Mouse (Mus musculus) right cerebral cortex, postnatal 4 days (tissue): ENCODE results near the gene Pphln1.

Source experiments
- DNase-seq: peaks from one replicate; pipeline ENCODE4 v3.0.0-alpha.2; 2022

The Pphln1 gene

DNA sequence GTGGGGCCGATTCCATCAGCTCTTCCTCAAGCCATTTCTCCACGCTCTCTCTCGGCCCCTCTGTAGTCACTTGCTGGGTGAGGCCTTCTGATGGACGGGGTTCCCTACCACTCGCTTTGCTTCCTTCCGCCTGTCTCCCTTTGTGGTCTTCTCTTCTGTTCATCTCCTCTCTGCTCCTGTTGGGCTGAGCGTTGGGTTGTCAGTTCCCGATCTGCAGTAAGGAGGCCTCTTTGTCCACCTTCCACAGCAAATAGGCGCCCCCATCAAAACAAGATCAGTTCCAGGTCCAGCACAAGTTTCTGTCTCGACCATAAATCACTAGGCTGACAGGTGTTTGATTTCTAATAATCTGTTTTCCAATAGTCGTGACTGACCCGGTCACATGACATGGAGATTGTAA lies 37.8 kb downstream of the Pphln1 start:
- no peak for DNase-seq

DNA sequence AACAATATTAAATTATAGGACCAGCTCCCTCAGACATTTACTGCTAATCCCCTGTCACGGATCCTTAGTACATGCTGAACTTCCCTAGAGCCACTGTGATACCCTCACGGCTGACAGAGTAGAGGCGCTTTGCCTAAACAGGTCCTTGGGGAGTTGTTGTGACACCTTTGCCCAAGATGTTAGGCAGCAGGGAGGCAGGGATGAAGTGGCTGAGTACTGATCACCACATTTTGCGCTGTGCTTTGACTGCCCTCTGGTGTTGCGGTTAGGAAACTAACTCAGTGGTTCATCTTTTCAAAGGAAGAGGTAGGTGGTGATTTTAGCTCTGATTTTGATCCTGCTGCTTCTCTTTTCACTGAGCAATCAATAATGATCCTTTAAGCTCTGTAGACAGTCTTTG lies 40.5 kb downstream of the Pphln1 start:
- peak; percentile 63 for DNase-seq

DNA sequence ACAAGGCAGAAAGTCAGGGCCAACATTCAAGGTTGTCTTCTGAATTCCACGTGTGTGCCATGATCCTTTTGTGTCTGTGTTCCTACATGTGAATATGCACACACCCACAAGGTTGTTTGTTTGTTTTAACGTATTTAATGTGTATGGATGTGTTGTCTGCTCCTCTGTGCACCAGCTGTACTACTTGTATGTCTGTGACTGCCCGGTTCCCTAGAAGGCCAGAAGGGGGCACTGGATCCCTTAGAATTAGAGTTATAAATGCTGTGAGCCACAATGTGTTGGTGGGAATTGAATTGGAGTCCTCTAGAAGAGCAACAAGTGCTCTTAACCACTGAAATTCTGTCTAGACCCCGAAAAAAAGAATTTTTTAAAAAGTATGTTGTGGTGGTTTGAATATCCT lies 44.1 kb downstream of the Pphln1 start:
- no peak for DNase-seq

DNA sequence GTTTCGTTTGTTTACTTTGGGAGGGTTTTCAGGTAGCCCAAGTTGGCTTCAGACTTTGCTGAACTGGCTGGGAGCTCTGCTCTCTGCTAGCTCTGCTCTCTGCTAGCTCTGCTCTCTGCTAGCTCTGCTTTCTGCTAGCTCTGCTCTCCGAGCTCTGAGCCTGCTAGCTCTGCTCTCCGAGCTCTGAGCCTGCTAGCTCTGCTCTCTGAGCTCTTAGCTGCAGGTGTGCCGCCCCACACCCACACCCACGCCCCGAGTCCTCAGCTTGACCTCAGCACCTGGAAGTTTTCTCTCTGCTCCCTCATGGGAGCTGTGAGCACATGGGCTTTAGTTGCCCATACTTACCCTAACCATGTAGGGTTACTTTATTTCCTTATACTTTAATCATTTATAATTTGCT lies 45.5 kb downstream of the Pphln1 start:
- DNase-seq = no peak

DNA sequence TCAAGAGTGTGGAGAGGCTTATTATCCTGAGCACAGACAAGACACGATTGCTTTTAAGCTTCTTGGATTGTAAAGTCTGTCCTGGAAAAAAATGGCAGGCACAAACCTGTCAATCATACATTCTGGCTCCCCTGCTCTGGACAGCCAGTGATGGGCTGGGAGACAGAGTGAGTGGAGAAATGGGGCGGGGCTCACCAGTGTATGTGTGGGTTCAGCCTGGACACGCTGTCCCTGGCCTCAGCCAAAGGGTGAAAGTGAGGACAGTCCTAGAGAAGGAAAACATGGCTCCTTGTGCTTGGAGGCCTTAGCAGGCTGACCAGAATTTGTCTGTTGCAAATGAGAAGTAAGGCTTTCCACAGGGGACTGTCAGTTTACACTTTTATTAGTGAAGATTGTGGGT lies 50.7 kb downstream of the Pphln1 start:
- no peak for DNase-seq

DNA sequence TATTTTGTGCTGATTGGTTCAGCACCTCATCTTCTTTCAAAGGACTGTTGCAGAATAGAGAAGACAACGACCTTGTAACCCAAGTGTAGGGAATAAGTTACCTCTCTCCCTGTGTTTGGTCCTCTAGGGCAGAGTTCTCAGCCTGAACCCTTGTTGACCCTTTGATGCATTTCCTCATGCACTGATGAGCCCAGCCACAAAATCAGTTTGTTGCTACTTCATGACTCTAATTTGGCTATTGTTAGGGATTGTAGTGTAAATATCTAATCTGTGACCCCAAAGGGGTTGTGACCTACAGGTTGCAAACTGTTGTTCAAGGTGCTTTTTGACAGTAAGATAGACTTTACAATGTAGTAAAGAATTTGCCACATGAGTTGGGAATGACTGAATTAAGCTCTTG lies 55.1 kb downstream of the Pphln1 start:
- DNase-seq = no peak

DNA sequence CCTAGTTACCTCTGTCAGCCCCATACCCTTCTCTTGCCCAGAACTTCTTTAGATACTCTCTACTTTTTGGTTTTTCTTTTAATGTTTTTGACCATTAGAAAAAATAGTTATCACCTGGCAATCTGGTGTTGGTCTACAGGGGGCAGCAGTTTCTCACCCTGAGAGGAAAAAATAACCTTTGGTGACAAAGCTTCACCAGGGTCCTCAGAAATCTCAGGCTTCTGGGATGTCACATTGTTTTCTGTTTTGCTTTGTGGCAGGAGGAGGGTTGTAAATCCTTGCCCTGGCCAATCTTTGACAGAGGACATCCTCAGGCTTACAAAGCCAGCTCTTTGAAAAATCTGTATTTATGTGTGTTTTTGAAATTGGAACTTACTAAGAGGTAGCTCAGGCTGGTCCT lies 57.9 kb downstream of the Pphln1 start:
- DNase-seq = no peak

DNA sequence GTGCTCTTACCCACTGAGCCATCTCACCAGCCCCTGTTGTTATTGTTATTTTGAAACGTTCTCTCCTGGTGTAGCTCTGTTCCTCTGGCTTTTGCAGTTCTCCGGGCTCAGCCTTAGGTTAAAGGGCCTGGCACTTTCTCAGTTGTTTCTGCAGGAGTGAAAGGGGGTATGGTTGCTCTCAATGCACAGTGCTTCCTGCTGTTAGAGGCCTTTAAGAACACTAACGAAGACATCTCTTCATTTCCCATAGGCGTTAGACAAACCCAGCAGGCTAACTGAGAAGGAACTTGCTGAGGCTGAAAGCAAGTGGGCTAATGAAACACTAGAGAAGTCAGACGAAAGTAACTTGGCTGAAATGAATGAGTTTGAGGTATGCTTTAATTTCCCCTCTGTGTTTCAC lies 61.3 kb downstream of the Pphln1 start:
- no peak for DNase-seq

DNA sequence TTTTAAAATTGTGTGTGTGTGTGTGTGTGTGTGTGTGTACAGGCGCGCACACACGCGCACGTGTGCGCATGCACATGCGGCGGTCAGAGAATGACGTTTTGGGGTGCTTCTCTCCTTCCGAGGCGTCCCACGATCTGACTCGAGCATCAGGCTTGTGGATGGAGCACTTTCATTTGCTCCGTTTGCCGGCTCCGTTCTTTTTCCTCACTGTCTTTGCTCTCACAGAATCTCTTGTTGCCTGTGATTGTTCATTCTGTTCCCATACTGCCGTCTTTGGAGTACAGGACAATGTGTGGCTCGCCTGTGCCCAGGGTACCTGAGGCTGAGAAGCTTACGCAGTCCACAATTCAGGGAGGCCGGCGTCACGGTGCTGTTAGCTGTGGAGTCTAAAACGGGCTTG lies 62.9 kb downstream of the Pphln1 start:
- no peak for DNase-seq

DNA sequence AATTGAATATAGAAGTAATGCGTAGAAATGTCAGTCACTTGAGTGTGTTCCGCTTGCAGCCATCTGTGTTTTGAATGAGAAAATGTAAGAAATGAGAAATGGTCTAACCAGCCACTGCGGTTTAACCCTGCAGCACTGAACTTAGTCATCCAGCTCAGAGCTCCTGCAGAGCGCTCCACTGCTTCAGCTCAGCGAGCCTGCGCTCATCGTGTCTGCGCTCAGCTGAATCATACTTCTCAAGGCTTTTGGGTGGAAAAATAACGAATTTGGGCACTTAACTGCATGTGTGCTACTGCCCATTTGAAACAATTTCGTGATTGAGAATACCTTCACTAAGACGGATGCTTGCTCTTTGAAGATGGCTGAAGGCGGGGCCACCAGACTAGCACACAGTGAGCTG lies 73.5 kb downstream of the Pphln1 start:
- no peak for DNase-seq

DNA sequence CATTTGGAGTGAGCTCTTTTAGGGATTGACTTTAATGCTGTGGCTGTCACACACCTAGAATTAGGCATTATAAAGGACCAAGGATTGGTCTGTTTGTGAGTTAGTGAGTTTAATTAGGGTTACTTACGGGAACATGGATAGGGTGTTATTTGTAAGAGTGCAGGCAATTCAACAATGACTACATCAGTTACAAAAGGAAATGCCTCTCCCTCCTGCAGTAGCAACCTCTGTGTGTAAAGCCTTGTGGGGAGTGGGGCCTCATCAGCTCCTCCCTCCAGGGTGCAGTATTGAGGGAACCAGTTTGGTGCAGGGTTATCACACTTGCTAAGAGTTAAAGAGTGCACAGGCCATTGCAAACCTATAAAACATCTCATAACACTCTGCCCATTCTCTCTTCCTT lies 73.9 kb downstream of the Pphln1 start:
- no peak for DNase-seq

DNA sequence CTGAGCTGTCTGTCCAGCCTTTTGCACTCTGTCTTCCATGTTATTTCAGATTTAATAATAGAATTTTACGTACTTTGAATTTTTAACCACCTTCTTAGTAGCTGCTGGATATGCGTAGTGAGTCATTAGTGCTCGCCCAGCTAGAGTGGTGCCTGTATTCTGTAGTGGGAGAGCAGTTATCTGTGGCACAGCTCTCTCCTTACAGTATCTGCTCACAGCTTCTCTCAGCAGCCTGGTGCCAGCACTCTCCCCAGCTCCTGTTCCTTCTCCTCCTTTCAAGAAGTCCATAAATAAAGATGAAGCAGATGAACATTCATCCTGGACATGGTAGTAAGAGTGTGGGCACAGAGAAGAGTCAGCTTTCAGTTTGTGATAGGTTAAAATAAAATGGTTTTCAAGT lies 76.1 kb downstream of the Pphln1 start:
- no peak for DNase-seq

DNA sequence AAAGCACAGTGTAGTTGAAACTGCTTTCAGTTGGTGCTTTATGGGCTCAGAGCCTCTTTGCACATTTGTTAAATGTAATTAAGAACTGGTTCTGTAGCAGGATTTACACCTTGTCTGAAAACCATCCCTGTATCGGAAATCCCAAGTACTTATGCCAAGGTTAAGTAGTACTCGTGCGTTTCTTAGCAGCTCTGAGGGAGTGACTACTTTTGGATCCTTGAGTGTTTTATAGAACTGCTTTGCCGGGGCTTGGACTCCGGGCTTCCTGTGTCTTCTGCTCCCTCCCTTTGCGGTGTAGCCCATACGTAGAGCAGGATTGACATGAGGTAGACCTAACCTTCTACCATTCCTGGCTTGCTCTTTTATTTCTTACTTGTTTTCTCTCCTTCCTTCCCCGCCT lies 77.5 kb downstream of the Pphln1 start:
- DNase-seq = no peak

DNA sequence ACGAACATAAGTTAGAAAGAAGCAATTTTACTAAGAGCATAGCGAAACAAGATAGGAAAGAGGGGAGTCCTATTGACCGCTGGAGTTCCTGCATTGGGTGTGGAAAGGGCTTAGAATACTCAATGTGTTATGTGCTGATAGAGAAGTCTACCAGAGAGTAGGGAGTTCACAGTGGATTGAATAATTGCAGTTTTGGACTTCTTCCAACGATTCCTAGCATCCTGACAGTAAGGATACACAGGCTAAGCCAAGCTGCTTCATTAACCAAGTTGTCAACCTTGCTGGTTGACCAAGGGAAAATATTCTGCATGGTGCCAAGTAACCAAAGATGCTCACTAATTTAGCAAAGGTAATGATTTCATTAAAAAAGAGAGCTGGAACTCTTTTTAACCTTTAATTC lies 79.6 kb downstream of the Pphln1 start:
- DNase-seq = no peak

DNA sequence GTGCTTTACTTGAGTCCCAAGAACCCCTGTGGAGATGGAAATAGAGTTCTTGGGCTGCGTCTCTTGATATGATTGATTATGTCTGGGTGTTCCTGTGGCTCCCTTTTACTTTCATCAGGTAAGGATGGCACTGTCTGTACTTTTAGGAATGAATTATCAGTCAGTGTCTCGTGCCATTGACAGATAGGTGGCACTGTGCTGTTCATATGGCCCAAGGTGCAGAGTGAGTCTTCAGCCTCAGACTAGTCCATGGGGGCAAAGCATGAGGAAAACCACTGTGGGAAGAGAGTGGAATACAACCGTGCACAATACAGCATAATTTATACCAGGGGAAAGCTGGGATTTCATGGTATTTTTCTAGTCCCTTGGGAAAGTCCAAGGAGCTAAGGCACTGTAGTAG lies 80.5 kb downstream of the Pphln1 start:
- DNase-seq = no peak

DNA sequence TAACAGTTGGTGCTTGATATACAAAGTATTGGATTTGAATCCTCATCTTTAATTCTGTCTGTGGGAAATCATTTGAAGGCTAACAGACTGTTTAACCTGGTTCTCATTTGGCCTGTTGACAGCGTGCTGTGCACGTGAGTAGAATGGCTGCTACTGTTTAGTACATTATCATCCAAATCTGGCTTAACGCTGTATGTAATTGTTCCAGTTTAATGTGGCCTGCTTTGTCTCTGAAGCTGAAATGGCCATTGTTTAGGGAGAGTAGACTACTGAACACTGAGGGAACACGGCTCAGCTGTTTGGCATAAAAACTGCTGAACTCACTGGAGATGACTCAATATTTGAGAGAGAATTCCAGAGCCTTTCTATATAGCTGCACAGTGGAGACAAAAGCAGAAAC lies 81.3 kb downstream of the Pphln1 start:
- no peak for DNase-seq

DNA sequence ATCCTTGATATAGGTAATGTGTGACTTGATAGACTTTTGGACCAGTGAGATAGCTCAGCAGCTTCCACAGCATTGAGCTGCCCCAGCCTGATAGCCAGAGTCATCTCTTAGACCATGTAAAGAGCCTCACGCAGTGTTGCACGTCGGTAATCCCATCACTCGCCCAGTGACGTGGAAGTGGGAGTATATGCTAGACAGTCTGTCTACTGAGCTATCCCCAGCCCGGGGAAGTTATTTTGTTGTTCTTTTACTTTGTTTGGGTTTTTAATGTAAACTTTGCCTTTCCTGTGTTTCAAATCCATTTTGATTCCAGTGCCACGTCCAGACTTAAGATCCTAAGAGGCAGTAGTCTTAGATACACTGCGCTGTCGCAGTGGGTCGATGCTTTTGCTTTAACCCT lies 83.0 kb downstream of the Pphln1 start:
- DNase-seq = no peak

DNA sequence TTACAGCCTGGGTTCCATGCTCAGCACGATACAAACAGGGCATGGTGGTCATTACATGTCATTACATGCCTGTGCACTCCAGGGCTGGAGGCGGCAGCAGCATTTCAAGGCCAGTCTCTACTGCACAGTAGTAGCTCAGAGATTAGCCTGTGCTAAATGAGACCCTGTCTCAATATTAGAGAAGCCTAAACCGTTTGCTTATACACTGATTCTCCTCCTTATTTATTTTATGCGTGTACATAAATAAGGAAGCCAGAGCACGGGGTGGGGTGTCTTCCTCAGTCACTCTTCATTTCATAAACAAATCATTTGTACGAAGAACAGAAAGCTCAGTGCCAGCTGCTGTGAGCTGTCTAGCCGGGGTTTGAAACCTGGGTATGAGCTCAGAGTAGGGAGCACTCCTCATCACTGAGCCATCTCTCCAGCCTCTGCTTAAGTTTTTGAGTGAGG lies 86.1 kb downstream of the Pphln1 start:
- DNase-seq = no peak

DNA sequence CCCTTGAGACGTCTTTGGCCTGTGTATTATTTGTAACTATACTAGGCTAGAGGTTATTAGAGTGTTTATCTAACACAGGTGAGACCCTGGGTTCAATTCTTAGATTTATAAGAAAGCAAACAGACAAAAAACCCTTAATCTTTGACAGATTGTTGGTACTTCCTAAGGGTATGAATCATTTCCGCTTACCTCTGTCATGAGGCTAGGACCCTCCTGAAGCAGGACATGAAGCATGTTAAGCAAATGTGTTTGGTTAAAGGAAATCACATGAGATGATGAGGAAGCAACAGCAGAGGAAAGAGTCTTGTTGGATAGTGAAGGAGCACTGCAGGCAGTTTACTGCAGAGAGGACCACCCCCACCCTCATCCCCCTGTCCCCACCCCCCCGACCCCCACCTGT lies 87.1 kb downstream of the Pphln1 start:
- DNase-seq = no peak

DNA sequence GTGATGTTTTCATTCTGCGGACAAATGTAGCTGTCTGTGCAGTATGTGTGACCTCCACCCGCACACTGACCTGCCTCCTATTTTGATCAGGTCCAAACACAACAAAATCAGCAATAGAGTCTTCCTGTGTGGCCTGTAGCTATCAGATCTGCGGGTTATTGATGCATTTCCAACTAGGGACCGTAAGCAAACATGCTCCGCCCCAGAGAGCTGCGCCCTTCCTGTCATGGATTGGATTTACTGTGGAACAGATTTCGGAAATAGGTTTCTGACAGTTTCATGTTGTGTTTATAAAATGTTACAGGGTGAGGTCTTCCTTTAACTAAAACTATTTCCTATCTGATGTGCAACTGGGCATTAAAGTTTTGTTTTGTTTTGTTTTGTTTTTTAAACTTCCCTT lies 87.9 kb downstream of the Pphln1 start:
- no peak for DNase-seq

DNA sequence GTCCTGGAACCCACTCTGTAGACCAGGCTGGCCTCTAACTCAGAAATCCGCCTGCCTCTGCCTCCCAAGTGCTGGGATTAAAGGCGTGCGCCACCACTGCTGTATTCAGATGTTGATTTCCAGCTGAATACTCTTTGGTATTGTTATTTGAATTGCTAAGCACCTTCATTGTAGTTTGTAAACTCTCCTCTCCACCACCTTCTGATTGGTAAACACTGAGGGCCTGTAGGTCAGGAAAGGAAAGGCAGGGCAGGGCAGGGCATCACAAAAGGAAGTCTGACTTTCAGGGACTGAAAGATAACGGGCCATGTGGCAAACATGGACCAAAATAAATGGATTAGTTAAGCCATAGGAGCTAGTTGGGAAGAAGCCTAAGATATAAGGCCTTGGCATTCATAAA lies 91.4 kb downstream of the Pphln1 start:
- no peak for DNase-seq

DNA sequence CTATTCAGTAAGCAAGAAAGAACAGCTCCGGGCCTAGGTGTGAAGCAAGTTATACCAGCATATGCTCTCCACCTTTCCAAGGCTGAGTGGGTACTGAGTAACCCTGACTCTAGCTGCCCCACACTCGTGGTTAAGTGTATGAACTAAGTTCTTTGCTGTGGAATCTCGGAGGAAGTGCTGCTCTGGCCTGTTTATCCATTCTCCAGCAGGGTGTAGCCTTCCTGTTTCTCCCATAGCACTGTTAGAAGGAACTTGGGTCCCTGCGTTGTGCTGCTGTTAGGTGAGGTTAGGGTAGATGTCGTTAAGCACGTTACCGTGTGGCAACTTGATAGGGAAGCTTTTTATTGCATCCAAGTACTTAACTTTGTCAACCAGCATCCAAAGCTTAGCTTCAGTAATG lies 96.5 kb downstream of the Pphln1 start:
- DNase-seq = no peak

DNA sequence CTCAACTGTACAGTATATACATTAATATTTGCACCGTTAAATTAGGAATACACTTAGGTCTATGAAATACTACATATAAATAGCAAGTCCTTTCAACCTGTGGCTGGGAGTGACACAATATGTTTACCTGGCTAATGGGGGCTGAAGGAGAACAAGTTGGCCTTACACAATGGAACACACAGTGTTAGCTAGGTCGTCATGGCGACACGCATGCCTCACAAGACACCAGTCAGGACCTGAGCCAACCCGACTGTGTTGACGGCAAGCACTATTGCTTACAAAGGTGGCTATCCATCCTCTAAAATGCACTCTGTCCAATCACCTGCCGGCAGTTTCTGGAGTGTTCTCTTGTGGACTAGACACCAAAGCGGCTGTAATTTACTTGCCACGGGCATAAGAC lies 101.7 kb downstream of the Pphln1 start:
- DNase-seq = no peak

DNA sequence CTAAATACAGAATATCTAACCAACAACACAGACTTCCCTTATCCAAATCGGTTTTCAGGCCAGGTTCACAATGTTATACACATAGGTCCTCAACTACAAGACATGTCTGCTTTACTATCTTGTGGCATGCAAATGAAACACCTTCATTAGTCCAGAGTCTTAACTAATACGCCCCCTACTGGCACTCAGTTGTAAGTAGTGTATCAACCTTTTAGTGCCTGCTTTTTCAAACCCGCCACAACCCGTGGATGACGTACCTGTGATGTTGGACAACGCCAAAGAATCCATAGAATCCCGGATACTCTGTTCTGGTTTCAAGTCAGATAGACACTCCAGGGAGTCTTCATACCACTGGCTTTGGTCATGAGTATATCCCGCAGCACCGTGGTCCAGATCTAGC lies 104.6 kb downstream of the Pphln1 start:
- DNase-seq = no peak

DNA sequence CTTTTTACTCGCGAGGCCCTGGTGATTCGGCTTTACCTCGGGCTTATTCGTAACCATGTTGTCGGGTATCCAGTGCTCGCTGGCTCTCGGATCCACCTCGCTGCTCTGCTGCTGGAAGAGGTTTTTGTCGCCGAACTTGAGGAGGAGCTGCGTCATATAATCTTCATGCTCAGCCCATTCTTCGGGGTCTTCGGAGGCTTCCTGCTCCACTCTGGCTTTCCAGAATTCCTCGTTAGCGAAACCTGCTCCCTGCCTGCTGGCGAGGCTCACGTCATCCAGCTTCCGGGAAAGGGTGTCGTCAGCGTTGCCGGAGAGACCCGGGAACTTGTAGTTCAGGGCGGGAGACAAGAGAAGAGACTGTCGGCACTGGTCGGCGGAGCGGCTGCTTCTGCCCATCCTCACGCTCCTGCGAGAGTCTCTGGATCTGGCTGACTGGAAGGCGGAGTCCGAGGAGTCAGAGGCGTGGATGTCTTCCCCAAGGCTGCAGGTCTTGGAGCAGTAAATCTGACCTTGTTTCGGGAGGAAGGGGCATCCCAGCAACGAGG lies 105.1 kb downstream of the Pphln1 start:
- DNase-seq = no peak

DNA sequence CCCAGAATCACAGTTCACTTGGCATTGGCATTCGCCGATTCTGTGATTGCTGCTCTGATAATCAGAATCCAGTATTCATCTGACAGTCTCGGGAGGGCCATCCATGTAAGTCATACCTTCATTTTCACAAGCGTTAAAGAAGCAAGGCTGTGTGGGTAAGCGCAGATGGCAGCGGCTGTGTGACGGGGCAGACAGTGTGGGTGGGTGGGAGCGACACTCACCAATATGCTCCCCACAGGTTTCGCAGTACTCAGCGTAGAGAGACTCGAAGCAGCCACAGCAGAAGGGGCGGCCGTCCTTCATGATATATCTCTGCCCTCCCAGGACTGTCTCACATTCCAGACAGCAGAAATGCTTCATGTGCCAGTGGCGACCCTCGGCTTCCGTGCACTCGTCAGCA lies 106.7 kb downstream of the Pphln1 start:
- no peak for DNase-seq
